Comparison of ENCODE assay signal across 1 mouse cellular context in the genomic region with DNA sequence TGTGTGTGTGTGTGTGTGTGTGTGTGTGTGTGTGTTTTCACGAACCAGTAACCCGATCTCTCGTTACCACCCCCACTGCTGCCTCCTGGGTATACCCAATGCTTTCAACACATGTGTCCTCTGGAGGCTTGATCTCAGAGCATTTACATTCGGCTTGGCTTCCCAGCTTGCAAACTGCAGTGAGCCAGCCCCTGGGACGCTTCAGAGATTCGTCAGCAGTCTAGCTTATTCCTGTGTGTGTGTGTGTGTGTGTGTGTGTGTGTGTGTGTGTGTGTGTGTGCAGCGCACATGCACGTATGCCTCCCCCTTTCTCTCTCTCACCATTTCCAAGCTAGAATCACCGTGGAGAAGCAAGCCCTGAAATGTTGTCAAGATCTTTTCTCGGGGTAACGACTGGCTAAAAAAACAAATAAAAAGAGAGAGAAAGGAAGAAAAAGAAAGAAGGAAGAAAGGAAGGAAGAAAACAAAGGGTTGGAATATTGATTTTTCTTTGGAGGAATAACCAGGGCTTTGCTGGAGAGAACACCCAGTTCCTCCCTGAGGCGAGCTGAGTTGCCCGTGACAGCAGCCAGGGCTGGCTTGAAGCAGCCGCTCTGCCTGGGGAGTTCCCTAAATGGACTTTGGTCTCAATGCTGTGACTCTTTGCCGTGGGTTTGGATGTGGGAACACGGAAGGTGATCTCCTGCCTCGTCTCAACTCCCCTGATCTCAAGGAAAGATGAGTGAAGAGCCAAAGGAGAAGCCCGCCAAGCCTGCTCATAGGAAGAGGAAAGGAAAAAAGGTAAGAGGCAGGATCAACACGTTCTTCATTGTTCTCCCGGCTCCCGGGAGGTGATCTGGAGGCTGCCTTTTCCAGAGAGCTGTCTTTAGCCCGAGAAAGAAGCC.
TF ChIP-seq lines count a peak whose summit lies in the region.

No protein-coding gene starts in this region.

TF ChIP-seq in CH12.LX, 34 proteins besides CTCF, POLR2A, EP300 and RAD21 (continued from another document):
- TF ChIP-seq UBTF (IDR thresholded peaks at IDR 0.05; ENCODE audit: low read depth, low read length) (no peak), PAX5 (IDR thresholded peaks at IDR 0.05; ENCODE audit: low read length) (no peak), HCFC1 (IDR thresholded peaks at IDR 0.05; ENCODE audit: low read depth, low read length) (no peak), JUND (conservative IDR thresholded peaks at IDR 0.05; ENCODE audit: low read depth, low read length) (no peak), ZNF384 (IDR thresholded peaks at IDR 0.05; ENCODE audit: low read depth, low read length) (no peak), CHD2 (IDR thresholded peaks at IDR 0.05; ENCODE audit: low read length) (no peak), SMC3 (IDR thresholded peaks at IDR 0.05; ENCODE audit: low read depth, low read length) (no peak), USF1 (IDR thresholded peaks at IDR 0.05; ENCODE audit: low read depth, low read length) (no peak), ZKSCAN1 (IDR thresholded peaks at IDR 0.05; ENCODE audit: borderline replicate concordance, low read depth, low read length) (no peak), NELFE (IDR thresholded peaks at IDR 0.05; ENCODE audit: low read depth, low read length) (no peak)
